Mouse (Mus musculus) embryo, embryonic 11.5 days (tissue): ENCODE results near the gene Rps8.

Experiments used
- DNase-seq: peaks from one replicate; pipeline ENCODE4 v3.0.0-alpha.2; 2012; ENCODE audit warnings: low read depth, low spot score

Rps8 gene

DNA sequence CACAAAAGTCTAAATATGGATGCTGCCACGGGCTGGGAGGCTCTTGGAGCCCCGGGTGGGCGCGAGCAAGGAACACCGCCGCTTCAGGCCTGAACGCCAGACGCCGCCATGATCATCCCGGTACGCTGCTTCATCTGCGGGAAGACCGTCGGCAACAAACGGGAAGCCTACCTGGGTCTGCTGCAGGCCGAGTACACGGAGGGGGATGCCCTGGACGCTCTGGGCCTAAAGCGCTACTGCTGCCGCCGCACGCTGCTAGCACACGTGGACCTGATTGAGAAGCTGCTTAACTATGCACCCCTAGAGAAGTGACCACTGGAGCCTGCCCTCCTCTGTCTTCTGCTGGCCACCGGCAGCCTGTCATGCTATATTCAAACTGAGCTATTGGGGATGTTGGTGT is 7.2 kb downstream of the Rps8 start:
- DNase-seq, result no peak

- DNase-seq, result no peak
These were observed 7.9 kb downstream of the Rps8 start for GRCm38 (mm10) chr4:117148047-117148713.

GRCm38 (mm10) chr4:117146176-117146575 is 9.9 kb downstream of the Rps8 start:
- peak; percentile 75 for DNase-seq

GRCm38 (mm10) chr4:117145248-117145647 is 10.8 kb downstream of the Rps8 start:
- no peak for DNase-seq

DNA sequence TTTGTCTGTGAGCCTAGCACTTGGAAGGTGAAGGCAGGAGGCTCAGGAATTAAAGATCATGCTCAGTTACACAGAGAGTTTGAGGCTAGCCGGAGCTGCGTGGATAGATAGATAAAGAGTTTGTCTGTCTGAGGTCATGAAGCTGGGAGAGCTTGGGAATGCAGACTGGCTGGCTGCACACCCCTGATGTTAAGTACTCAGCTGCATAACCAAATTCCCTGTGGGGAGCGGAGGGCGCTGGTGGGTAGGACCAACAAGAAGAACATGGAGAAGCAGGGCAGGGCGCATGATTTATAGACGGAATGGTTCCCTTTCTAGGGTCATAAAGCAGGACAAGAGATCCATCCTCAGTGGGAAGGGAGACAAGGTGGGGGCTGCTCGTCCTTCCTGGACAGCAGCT is 13.0 kb downstream of the Rps8 start:
- no peak for DNase-seq

- DNase-seq, result no peak
These were observed 15.4 kb downstream of the Rps8 start for GRCm38 (mm10) chr4:117140613-117141012.

DNA sequence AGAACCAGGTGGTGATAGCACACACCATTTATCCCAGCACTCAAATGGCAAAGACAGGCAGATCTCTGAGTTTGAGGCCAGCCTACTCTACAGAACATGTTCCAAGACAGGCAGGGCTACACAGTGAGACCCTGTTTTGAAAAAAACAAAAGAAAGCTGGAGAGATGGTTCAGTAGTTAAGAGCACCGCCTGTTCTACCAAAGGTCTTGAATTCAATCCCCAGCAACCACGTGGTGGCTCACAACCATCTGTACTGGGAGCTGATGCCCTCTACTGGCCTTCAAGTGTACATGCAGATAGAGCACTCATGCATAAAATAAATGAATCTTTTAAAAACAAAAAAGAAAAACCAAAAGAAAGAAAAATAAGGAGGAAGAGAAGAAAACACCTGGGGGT is 16.8 kb downstream of the Rps8 start:
- DNase-seq, result no peak

DNA sequence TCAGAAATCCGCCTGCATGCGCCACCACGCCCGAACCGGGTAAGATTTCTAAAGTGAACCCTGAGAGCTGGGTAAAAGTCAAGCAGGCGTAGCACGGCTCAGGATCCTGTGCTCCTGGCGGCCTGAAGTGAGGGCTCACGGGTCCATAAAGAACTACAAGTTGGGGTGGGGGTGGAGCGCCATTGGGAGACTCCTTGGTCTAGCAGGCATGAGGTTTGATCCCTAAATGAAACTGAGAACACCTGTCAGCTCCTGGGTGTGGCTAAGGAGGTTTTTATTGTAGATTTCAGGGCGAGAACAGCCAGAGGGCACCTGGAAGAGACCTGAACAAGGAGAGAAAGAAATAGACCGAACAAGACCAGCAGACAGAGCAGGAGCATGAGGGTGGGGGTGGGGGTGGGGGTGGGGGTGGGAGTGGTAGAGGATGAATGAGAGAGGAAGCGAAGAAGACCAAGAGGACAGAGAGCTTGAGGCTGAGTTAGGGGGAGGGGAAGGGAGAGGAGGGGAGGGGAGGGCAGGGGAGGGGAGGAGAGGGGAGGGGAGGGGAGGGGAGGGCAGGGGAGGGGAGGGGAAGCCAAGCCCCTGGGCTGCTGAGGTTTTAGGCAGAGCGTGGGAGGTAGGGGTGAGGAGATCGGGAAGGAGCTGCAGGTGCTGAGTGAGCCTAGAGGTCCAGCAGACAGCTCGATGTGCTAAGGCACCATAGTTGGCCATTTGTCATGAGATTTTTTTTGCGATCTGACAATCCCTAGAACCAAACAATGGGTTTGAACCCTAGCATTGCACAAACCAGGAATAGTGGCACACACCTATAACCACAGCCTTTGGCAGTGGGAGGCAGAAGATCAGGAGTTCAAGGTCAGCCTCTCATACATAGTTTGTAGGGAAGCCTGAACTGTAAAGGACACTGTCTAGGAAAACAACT is 17.5 kb downstream of the Rps8 start:
- no peak for DNase-seq

GRCm38 (mm10) chr4:117136034-117136433 is 20.0 kb downstream of the Rps8 start:
- DNase-seq, result no peak

DNA sequence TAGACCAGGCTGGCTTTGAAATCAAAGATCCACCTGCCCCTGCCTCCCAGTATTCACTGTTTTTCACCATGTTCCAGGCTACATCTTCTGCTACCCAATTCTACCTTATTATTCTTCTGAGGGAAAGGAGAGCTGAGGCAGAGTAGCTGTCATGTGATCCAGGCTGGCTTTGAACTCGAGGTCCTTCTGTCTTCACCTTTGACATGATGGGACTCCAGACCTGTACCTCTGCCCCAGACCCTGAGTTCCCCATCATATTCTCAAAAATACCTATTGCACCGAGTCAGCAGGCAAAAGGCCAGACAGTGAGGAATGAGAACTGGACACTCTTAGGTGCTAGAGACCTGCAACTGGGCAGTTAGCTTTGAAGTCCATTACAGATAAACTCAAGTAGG is 21.4 kb downstream of the Rps8 start:
- DNase-seq, result no peak

DNA sequence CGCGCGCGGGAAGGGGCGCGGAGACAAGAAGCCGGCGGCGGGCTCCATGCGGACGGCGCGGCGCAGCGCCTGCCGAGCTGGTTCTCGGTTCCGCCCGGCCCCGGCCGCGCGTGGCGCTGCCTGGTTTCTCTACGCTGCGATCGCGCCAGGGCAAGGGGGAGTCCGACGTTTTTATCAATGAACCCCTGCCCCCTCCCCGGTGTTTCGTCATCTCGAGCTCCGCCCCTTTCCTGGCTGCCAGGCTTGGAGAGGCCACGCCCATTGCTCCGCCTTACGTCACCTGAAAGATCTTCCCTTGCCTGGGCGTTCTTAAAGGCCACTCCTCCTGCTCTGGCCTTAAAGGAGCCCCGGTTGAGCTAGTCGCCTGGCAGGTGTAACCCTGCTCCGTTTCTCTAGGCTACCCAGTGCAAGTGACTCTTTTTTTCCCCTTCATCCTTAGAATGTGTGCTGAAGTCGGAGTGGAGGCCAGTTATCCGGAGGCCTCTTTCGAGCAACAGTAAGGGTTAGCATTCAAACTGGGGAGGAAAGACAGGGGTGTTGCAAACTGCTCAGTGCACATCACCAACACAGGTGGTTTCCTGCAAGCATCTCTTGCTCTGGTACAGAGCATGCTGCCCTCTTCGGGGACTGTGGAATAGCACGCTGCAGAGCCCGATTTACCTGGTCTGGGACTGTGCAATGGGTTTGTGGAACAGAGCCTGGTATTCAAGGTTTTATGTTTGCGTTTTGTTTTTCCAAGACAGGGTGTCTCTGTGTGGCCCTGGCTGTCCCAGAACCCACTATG is 22.0 kb downstream of the Rps8 start, which contains the start of gene Plk3:
Plk3 (minus strand) TSS at position 147 of the 784 bp plus-strand sequence.
- peak; percentile 95 for DNase-seq

GRCm38 (mm10) chr4:117133366-117133796 is 22.7 kb downstream of the Rps8 start:
- DNase-seq, result no peak

DNA sequence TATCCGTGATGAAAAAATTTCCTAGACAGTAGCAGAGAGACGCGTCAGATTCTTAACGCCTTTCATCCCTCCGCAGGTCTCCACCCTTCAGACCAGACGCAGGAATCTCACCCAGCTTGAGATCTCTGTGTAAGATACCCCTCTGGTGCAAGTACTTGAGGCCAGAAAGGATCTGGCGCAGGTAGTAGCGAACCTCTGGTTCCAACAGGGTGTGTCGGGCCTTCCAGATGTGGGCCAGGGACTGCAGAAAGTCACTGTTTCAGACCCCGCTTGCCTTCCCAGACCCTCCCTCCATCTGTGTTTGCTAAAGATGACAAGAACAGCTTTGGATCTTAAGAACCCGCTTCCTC is 23.3 kb downstream of the Rps8 start:
- DNase-seq, result no peak

DNA sequence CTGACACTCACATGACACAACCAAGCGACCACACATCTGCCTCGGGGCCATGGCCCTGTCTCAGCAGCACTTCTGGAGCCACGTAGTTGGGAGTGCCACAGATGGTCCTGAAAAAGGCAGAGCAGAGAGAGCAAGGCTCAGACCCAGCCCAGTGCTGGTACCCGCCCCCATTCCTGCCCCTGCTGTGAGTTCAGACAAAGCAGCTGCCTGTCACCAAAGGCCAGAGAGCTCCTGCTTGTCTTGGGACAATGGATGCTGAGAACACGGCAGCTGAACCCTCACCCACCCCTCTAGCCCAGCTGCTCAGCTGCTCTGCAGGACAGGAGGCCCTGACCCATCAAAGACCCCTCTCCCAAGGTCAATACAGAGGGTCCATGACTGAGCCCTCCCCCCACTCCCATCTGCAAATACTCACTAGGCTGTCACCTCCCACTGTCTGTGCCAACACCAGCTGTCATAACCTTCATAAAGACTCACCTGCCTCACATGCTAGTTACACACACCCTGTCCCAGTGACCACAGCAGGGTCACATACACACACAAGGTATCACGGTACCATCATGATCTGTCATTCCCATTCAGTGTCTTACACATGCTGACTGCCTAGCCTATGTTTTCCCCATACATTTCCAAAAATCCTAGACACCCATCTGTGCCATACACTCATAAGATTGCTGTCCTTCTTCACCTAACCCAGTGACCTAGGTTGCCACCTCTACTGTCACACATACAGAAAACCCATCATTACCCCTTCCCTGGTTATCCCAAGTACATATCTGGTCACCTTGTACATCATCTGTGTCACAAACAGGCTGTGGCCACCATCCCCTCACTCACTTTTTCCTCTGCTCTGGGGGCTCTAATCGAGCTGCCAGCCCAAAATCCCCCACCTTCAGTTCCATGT is 23.9 kb downstream of the Rps8 start:
- DNase-seq, result no peak

- DNase-seq, result no peak
These were observed 24.8 kb downstream of the Rps8 start for GRCm38 (mm10) chr4:117131198-117131597.

DNA sequence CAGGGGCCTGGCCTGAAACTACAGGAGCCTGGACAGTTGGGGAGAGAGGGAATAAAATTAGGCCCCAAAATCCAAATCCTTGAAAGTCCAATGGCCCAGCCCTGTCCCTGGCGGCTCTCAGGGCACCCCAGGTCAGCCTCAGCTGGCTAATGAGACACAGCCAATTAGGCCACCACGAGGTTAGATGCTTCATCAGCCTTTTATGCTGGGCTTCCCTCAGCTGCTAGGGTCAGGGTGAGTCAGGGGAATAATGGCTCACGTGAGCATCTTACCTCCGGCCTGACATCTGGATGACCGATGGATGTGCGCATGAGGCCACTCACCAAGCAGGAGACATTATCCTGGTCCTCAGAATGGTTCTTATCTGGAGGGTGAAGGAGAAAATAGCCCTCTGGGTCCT is 25.3 kb downstream of the Rps8 start:
- no peak for DNase-seq

GRCm38 (mm10) chr4:117127991-117128686 is 27.9 kb downstream of the Rps8 start:
- DNase-seq, result no peak

GRCm38 (mm10) chr4:117126675-117127290 is 29.3 kb downstream of the Rps8 start, which contains the start of gene Tctex1d4:
TSS of gene Tctex1d4 (plus strand) at chr4:117126794.
- no peak for DNase-seq

GRCm38 (mm10) chr4:117125910-117126674 is 30.0 kb downstream of the Rps8 start:
- DNase-seq, result no peak
